Mouse (Mus musculus) gastrocnemius, adult 2 months (tissue): ENCODE measurements around the gene Trim2. TPM values are rescaled to one million over a fixed set of nuclear protein-coding genes. Genes with fewer than 3 reads are reported as not detected.
A peak's percentile ranks its signal among the peaks of the same experiment; 100 is the strongest.

ENCODE experiments used
- DNase-seq: peaks from one replicate; pipeline ENCODE4 v3.0.0; 2022
- H3K27ac ChIP-seq: fragments of 200-600 bp; 2 replicates; pipeline ENCODE4 v1.8.1; 2022; ENCODE audit warnings: mild to moderate bottlenecking
- H3K4me3 ChIP-seq: fragments of 200-600 bp; 2 replicates; pipeline ENCODE4 v1.8.1; 2022; ENCODE audit warnings: mild to moderate bottlenecking, moderate library complexity
- CTCF ChIP-seq: fragments of 200-600 bp; IDR thresholded peaks from 2 replicates; pipeline ENCODE4 v1.8.1; 2022; ENCODE audit warnings: antibody characterized with exemption, mild to moderate bottlenecking, moderate library complexity
- intact Hi-C: fragments of 180-260 bp; cut with DNase I; formaldehyde crosslinking; loops from one replicate; pipeline ENCODE4 v1.15.1; 2025
- total RNA-seq, 2 experiments: library from RNA; stranded (reverse); gene quantifications; 2 replicates each; pipeline ENCODE4 v1.2.3; 2021

Trim2 gene
- total RNA-seq, 2 experiments from 2014 or later: 1.2 to 2.0 TPM

GRCm38 (mm10) chr3:84336342-84336741 is 29.7 kb upstream of the Trim2 start:
- intact Hi-C loops: no loop called here
- Histone ChIP-seq H3K27ac (no peak overlapping the region), H3K4me3 (no peak overlapping the region)
- TF ChIP-seq CTCF: no peak
- DNase-seq: no peak

DNA sequence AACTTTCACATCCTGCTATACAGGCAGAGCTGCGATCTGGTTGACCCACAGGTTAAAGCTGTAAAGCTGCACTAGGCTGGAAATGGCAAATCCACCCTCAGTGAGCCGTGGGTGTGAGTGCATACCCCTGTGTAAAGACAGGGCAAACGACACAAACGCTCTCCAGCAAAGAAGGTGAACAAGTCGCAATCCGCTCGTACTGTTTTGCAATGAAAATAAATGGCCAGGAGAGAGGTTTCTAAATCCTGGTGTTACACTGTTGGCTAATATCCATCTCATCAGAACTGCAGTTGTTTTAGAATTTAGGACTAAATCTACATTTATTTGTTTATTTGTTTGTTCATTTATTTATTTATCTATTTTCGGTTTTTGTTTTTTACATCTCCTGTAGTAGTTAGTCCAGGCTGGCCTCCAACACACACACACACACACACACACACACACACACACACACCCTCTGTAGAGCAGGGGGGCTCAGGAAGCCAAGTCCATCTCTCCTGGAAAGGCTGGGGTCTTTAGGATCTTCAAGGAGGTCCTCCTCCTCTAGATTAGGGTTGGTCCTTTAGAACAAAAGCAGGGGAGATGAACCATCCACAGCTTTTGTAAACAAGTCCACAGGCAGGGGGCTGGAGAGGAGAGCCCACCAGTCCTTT is 28.9 kb upstream of the Trim2 start:
- no peak overlapping the region for H3K4me3 ChIP-seq
- no peak for TF ChIP-seq CTCF
- H3K27ac ChIP-seq: no peak overlapping the region
- DNase-seq: no peak
- intact Hi-C loops: no loop called here

- TF ChIP-seq CTCF: no peak
- Histone ChIP-seq H3K4me3 (peak overlapping the region; percentile 48), H3K27ac (no peak overlapping the region)
- DNase-seq: no peak
- intact Hi-C loops: no loop called here
Observed at GRCm38 (mm10) chr3:84334771-84335420, 28.2 kb upstream of the Trim2 start.

GRCm38 (mm10) chr3:84333400-84334349 is 27.0 kb upstream of the Trim2 start:
- Histone ChIP-seq H3K27ac (no peak overlapping the region), H3K4me3 (peak overlapping the region; percentile 32; the same call in 1 of the 2 replicates)
- DNase-seq: peak; percentile 68
- intact Hi-C loops: no loop called here
- TF ChIP-seq CTCF: peak; percentile 60

DNA sequence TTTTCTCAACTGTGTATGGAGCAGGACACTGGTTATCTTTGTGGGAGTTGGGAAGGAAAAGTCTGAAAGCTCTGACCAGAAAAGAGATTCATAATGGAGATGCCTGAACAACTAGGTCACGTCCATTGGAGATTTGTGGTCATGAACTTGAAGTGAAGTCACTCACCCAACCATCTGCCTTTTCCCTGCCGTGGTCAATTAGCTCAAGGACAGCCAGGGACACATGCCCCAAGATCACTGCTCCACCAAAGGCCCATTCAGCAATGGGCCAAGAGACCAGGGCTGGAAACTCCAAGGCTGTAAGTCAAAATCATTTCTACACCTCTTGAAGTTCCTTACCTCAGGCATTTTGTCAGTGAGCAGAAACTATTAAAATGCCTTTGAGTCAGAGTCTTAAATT is 23.5 kb upstream of the Trim2 start:
- no peak overlapping the region for H3K27ac ChIP-seq
- no peak for TF ChIP-seq CTCF
- intact Hi-C loops: no loop called here
- no peak for DNase-seq
- H3K4me3 ChIP-seq: no peak overlapping the region

DNA sequence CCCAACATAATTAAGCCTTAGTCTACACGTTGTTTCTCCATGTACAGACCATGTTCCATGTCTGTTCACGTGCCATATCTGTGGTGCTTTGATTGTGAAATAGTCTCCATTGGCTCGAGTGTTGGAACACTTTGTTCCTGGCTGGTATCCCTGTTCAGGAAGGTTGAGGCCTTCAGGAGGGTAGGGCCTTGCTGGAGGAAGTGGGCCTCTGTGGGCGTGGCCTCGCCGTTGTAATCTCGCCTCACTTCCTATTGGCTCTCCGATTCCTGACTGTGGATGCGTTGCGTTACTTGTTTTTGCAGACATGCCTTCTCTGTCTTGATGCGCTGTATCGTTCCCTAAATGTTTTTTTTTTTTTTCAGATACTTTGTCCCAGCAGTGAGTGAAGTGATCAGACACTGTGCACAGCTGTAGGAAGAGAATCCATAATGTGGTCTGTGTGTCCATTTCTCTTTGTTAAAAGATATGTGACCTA is 18.3 kb upstream of the Trim2 start:
- H3K27ac ChIP-seq: no peak overlapping the region
- peak; percentile 37 for DNase-seq

DNA sequence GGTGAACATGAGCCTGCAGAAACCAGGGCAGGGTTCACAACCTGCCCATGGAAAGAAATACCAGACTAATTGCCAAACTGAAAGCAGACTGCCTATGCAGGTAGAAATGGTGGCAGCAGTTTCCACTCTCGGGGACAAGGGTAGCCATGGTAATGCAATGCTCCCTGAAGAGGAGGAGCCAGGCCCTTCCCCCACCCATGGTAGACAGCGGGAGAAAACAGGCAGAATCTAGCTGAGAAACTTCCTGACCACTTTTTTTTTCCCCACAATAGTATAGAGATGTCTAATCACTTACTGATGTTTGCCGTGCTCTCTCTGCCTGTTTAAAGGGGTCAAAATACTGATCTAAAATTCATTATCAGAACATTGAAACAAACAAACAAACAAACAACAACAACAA is 17.8 kb upstream of the Trim2 start:
- no peak for DNase-seq
- no peak for TF ChIP-seq CTCF
- Histone ChIP-seq H3K4me3 (no peak overlapping the region), H3K27ac (no peak overlapping the region)
- intact Hi-C loops: no loop called here

More for the DNA sequence above, 18.3 kb upstream of the Trim2 start:
- H3K4me3 ChIP-seq: no peak overlapping the region
- intact Hi-C loops: no loop called here
- TF ChIP-seq CTCF: no peak

- no peak for DNase-seq
- intact Hi-C loops: no loop called here
- H3K4me3 ChIP-seq: no peak overlapping the region
- no peak overlapping the region for H3K27ac ChIP-seq
- no peak for TF ChIP-seq CTCF
Observed at GRCm38 (mm10) chr3:84324000-84324399, 17.3 kb upstream of the Trim2 start.

DNA sequence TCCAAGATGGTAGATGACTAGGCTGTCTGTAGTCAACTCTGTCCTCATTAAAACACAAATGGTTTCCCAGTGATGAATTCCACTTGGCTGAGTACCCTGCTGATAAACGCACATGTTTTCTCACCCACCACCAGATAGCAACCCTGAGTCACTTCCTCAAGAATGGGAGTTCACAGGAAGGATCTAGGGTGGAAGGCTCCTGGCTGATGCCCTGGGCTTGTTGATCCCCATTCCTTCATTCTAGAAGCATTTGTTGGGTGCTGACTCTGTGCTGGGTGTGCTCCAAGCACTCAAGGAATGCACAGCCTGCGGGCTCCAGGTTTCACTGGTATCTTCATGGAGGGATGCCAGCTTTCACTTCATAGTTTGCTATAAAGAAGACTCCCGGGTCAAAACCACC is 12.8 kb upstream of the Trim2 start:
- no peak overlapping the region for H3K27ac ChIP-seq
- TF ChIP-seq CTCF: no peak
- DNase-seq: no peak
- intact Hi-C loops: no loop called here
- no peak overlapping the region for H3K4me3 ChIP-seq

- intact Hi-C loops: no loop called here
- no peak for DNase-seq
- no peak overlapping the region for H3K4me3 ChIP-seq
- H3K27ac ChIP-seq: no peak overlapping the region
- TF ChIP-seq CTCF: no peak
Observed at GRCm38 (mm10) chr3:84318865-84319264, 12.2 kb upstream of the Trim2 start.

DNA sequence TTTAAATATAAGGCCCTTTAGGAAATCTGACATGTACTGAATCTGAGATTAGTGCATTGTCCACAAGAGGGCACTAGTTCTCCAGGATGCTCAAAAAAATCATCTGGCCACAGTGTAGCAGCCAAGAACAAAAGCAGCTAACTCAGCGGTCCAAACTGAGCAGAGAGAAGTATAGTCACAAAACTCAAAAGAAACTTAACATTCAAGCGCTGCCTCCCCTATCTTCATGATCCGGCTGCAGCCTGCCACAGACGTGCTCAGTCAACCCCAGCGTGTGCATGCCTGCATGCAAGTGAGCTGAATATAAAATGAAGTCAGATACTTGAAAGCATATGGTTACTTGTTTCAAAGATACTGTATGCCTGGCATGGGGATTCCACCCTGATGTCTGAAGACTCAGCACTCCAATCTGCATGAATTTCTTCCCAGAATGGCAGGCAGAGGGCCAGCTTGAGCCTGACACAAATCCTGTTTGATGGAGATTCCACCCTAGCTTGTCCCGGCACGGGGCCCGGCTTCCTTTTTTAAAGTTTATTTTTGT is 8.0 kb upstream of the Trim2 start:
- TF ChIP-seq CTCF: peak; percentile 83
- H3K27ac ChIP-seq: peak overlapping the region; percentile 48; the same call in 1 of the 2 replicates
- intact Hi-C loops: loop anchor here (5.0 kb wide), 1 partner anchor 57 kb away; no protein-coding TSS in a partner anchor
- peak; percentile 43 for DNase-seq
- H3K4me3 ChIP-seq: peak overlapping the region; percentile 59

DNA sequence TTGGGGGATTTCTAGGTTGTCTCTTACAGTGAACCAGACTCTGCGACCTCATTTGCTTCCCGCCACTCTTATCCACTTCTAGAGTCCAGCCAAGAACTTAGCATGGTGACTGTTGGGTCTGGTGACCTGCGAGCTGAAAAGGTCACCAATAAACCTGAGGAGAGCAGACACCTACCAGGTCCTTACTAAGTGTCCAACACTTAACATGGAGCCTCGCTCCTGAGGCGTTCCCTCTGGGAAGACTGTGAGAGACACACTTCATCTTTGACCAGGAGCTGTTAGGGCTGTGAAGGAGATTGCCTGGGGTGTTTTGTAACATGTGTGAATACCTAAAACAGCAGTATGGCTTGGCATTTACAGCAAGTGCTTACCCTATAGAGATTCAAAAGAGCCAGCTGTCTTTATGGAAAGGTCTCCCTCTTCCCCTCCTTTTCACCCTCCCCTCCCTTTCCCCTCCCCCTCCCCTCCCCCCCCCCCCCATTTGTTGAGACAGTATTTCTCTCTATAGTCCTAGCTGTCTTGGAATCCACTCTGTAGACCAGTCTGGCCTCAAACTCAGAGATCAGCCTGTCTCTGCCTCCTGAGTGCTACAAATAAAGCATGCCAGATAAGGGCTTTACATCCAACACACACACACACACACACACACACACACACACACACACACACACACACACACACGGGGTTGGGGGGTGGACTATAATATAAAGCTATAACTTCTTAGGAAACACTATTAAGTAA is 7.3 kb upstream of the Trim2 start:
- DNase-seq: no peak
- Histone ChIP-seq H3K4me3 (no peak overlapping the region), H3K27ac (no peak overlapping the region)
- TF ChIP-seq CTCF: no peak
- intact Hi-C loops: loop anchor here (1.0 to 5.0 kb wide), 2 partner anchors 57 to 139 kb away; no protein-coding TSS in a partner anchor
